Mouse (Mus musculus): ENCODE measurements around the gene Rapgef3. TPM values are rescaled to one million over a fixed set of nuclear protein-coding genes. Genes with fewer than 3 reads are reported as not detected.
A peak's percentile ranks its signal among the peaks of the same experiment; 100 is the strongest.

Gene Rapgef3
- polyA plus RNA-seq, 1 experiment from 2014 or later = 2.1 TPM

- Histone ChIP-seq H3K4me3 (ENCODE audit: low read depth, low read length) (peak overlapping the region; percentile 33; the same call in 1 of the 2 replicates), H3K36me3 (ENCODE audit: control insufficient read depth, insufficient read depth) (no peaks in the 10 kb centered on the region), H3K9ac (ENCODE audit: low read depth, low read length) (no peak overlapping the region), H3K4me1 (ENCODE audit: control insufficient read depth, low read depth, low read length) (peaks cover 29% of the 10 kb centered on the region), H3K9me3 (replicated peaks; ENCODE audit: control insufficient read depth, low read length) (no peaks in the 10 kb centered on the region), H3K4me2 (ENCODE audit: low read depth, low read length) (peak overlapping the region; percentile 44), H3K27ac (ENCODE audit: low read length) (no peak overlapping the region), H3K27me3 (ENCODE audit: control insufficient read depth, insufficient read depth, low read depth, low read length) (peaks cover 11% of the 10 kb centered on the region)
- ATAC-seq (ENCODE audit: low read depth) = no peak
- WGBS (ENCODE audit: insufficient replicate concordance) = 26% methylated on average over 24 of the region's 24 CpGs
Measured at GRCm38 (mm10) chr15:97781961-97782748, 14.4 kb upstream of the Rapgef3 start.

- Histone ChIP-seq H3K9me3 (replicated peaks; ENCODE audit: control insufficient read depth, low read length) (no peaks in the 10 kb centered on the region), H3K36me3 (ENCODE audit: control insufficient read depth, insufficient read depth) (no peaks in the 10 kb centered on the region), H3K4me2 (ENCODE audit: low read depth, low read length) (no peak overlapping the region), H3K9ac (ENCODE audit: low read depth, low read length) (no peak overlapping the region), H3K4me3 (ENCODE audit: low read depth, low read length) (no peak overlapping the region), H3K4me1 (ENCODE audit: control insufficient read depth, low read depth, low read length) (peaks cover 14% of the 10 kb centered on the region), H3K27me3 (ENCODE audit: control insufficient read depth, insufficient read depth, low read depth, low read length) (peaks cover 11% of the 10 kb centered on the region), H3K27ac (ENCODE audit: low read length) (peak overlapping the region; percentile 17; the same call in 1 of the 2 replicates)
- ATAC-seq (ENCODE audit: low read depth) = no peak
- 59% methylated on average over 12 of the region's 12 CpGs for WGBS (ENCODE audit: insufficient replicate concordance)
Measured at GRCm38 (mm10) chr15:97780611-97781031, 12.8 kb upstream of the Rapgef3 start.

GRCm38 (mm10) chr15:97779576-97779975 is 11.8 kb upstream of the Rapgef3 start:
- Histone ChIP-seq H3K27ac (ENCODE audit: low read length) (no peak overlapping the region), H3K4me3 (ENCODE audit: low read depth, low read length) (no peak overlapping the region), H3K9ac (ENCODE audit: low read depth, low read length) (no peak overlapping the region), H3K4me2 (ENCODE audit: low read depth, low read length) (no peak overlapping the region), H3K27me3 (ENCODE audit: control insufficient read depth, insufficient read depth, low read depth, low read length) (peaks cover 11% of the 10 kb centered on the region), H3K36me3 (ENCODE audit: control insufficient read depth, insufficient read depth) (no peaks in the 10 kb centered on the region), H3K9me3 (replicated peaks; ENCODE audit: control insufficient read depth, low read length) (no peaks in the 10 kb centered on the region), H3K4me1 (ENCODE audit: control insufficient read depth, low read depth, low read length) (peaks cover 12% of the 10 kb centered on the region)
- WGBS (ENCODE audit: insufficient replicate concordance) = 57% methylated on average over 1 of the region's 1 CpGs
- ATAC-seq (ENCODE audit: low read depth) = no peak

GRCm38 (mm10) chr15:97778311-97779098 is 10.7 kb upstream of the Rapgef3 start, which contains the start of gene Slc48a1:
TSS of gene Slc48a1 (plus strand) at chr15:97778520.
- Histone ChIP-seq H3K27me3 (ENCODE audit: control insufficient read depth, insufficient read depth, low read depth, low read length) (peaks cover 11% of the 10 kb centered on the region), H3K27ac (ENCODE audit: low read length) (no peak within 1 kb of the TSS), H3K4me2 (ENCODE audit: low read depth, low read length) (no peak within 1 kb of the TSS), H3K36me3 (ENCODE audit: control insufficient read depth, insufficient read depth) (no peaks in the 10 kb centered on the region), H3K9me3 (replicated peaks; ENCODE audit: control insufficient read depth, low read length) (no peaks in the 10 kb centered on the region), H3K4me3 (ENCODE audit: low read depth, low read length) (no peak within 1 kb of the TSS), H3K4me1 (ENCODE audit: control insufficient read depth, low read depth, low read length) (peaks cover 12% of the 10 kb centered on the region), H3K9ac (ENCODE audit: low read depth, low read length) (no peak within 1 kb of the TSS)
- WGBS (ENCODE audit: insufficient replicate concordance) = 60% methylated on average over 8 of the region's 8 CpGs
- no peak for ATAC-seq (ENCODE audit: low read depth)

GRCm38 (mm10) chr15:97776919-97777318 is 9.1 kb upstream of the Rapgef3 start:
- Histone ChIP-seq H3K4me2 (ENCODE audit: low read depth, low read length) (no peak overlapping the region), H3K27ac (ENCODE audit: low read length) (no peak overlapping the region), H3K9ac (ENCODE audit: low read depth, low read length) (no peak overlapping the region), H3K9me3 (replicated peaks; ENCODE audit: control insufficient read depth, low read length) (no peaks in the 10 kb centered on the region), H3K4me3 (ENCODE audit: low read depth, low read length) (no peak overlapping the region), H3K27me3 (ENCODE audit: control insufficient read depth, insufficient read depth, low read depth, low read length) (peaks cover 3% of the 10 kb centered on the region), H3K36me3 (ENCODE audit: control insufficient read depth, insufficient read depth) (no peaks in the 10 kb centered on the region), H3K4me1 (ENCODE audit: control insufficient read depth, low read depth, low read length) (peaks cover 5% of the 10 kb centered on the region; the same call in 1 of the 2 replicates)
- 68% methylated on average over 6 of the region's 6 CpGs for WGBS (ENCODE audit: insufficient replicate concordance)
- no peak for ATAC-seq (ENCODE audit: low read depth)

- H3K36me3 ChIP-seq (ENCODE audit: control insufficient read depth, insufficient read depth) = no peaks in the 10 kb centered on the region
- peaks cover 5% of the 10 kb centered on the region; the same call in 1 of the 2 replicates for H3K4me1 ChIP-seq (ENCODE audit: control insufficient read depth, low read depth, low read length)
- H3K4me3 ChIP-seq (ENCODE audit: low read depth, low read length) = no peak overlapping the region
- H3K9ac ChIP-seq (ENCODE audit: low read depth, low read length) = no peak overlapping the region
- H3K4me2 ChIP-seq (ENCODE audit: low read depth, low read length) = no peak overlapping the region
- 6% methylated on average over 8 of the region's 8 CpGs for WGBS (ENCODE audit: insufficient replicate concordance)
- no peaks in the 10 kb centered on the region for H3K9me3 ChIP-seq (replicated peaks; ENCODE audit: control insufficient read depth, low read length)
- H3K27me3 ChIP-seq (ENCODE audit: control insufficient read depth, insufficient read depth, low read depth, low read length) = no peaks in the 10 kb centered on the region; the same call in 1 of the 2 replicates
- no peak for ATAC-seq (ENCODE audit: low read depth)
- no peak overlapping the region for H3K27ac ChIP-seq (ENCODE audit: low read length)
Measured at GRCm38 (mm10) chr15:97776514-97776913, 8.7 kb upstream of the Rapgef3 start.

GRCm38 (mm10) chr15:97773961-97774370 is 6.2 kb upstream of the Rapgef3 start:
- Histone ChIP-seq H3K4me3 (ENCODE audit: low read depth, low read length) (no peak overlapping the region), H3K27ac (ENCODE audit: low read length) (peak overlapping the region; percentile 38; the same call in 1 of the 2 replicates), H3K27me3 (ENCODE audit: control insufficient read depth, insufficient read depth, low read depth, low read length) (peaks cover 10% of the 10 kb centered on the region), H3K4me1 (ENCODE audit: control insufficient read depth, low read depth, low read length) (0 out of 2 replicates have a peak, but pooled peaks cover 2% of the 10 kb centered on the region), H3K36me3 (ENCODE audit: control insufficient read depth, insufficient read depth) (no peaks in the 10 kb centered on the region), H3K9ac (ENCODE audit: low read depth, low read length) (no peak overlapping the region), H3K9me3 (replicated peaks; ENCODE audit: control insufficient read depth, low read length) (no peaks in the 10 kb centered on the region), H3K4me2 (ENCODE audit: low read depth, low read length) (no peak overlapping the region)
- 30% methylated on average over 5 of the region's 5 CpGs for WGBS (ENCODE audit: insufficient replicate concordance)
- ATAC-seq (ENCODE audit: low read depth) = no peak

GRCm38 (mm10) chr15:97773108-97773507 is 5.3 kb upstream of the Rapgef3 start:
- Histone ChIP-seq H3K36me3 (ENCODE audit: control insufficient read depth, insufficient read depth) (no peaks in the 10 kb centered on the region), H3K27me3 (ENCODE audit: control insufficient read depth, insufficient read depth, low read depth, low read length) (peaks cover 17% of the 10 kb centered on the region), H3K4me2 (ENCODE audit: low read depth, low read length) (no peak overlapping the region), H3K9me3 (replicated peaks; ENCODE audit: control insufficient read depth, low read length) (no peaks in the 10 kb centered on the region), H3K27ac (ENCODE audit: low read length) (no peak overlapping the region), H3K9ac (ENCODE audit: low read depth, low read length) (no peak overlapping the region), H3K4me3 (ENCODE audit: low read depth, low read length) (no peak overlapping the region), H3K4me1 (ENCODE audit: control insufficient read depth, low read depth, low read length) (peaks cover 2% of the 10 kb centered on the region; the same call in 1 of the 2 replicates)
- 35% methylated on average over 5 of the region's 5 CpGs for WGBS (ENCODE audit: insufficient replicate concordance)
- peak; percentile 64 for ATAC-seq (ENCODE audit: low read depth)

Measured in liver, embryonic 16.5 days (tissue).